8 mouse cellular contexts compared by ENCODE assay signal in the genomic region with DNA sequence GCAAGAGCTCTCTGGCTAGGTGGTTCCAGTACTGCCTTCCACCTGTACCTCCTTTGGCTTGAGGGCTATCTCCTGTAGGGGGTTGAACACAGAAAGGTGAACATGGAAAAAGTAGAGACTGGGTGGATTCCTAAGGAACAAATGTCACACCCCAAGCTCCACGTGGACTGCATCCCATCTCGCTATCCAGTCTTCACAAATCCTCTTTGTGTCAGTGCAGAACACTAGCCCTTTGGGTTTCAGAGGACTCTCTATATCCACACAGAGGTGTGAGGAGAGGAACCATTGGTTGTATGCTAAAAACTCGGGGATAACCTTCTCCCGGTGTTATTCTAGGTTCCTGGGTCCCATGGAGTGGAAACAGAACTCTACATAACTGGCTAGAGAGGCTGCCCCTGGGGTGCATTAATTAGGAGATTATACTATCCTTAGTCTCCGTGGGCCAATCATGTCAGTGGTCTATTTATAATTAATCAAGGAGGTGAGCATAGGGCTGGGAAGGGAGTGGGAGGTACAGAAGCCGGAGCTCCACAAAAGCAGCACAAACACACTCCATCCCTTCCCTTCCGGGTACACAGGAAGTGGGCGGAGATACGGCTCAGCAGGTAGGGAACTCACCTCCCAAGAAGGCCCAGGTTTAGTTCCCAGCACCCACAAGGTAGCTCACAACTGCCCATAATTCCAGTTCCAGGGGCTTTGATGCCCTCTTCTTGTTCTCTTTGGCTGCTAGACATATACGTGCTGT. TPM values are rescaled to one million over a fixed set of nuclear protein-coding genes. Genes with fewer than 3 reads are reported as not detected.
DNase-seq lines count a peak whose midpoint lies in the region; ATAC-seq and TF ChIP-seq lines count a peak whose summit lies in the region.

No protein-coding gene starts in this region.

- H3K4me3 ChIP-seq in gastrocnemius, adult 2 months = peak overlapping the region; percentile 63
- H3K4me3 ChIP-seq in thymus, adult 2 months (ENCODE audit: control insufficient read depth, insufficient read depth, low read length) = no peak overlapping the region
- H3K4me3 ChIP-seq in liver, embryonic 12.5 days = peak overlapping the region; percentile 42

- peak overlapping the region; percentile 67 for H3K9ac ChIP-seq in liver, embryonic 12.5 days

- no peak; the same call in 1 of the 2 replicates for ATAC-seq in liver, embryonic 12.5 days

- H3K27ac ChIP-seq in gastrocnemius, adult 2 months = peak overlapping the region; percentile 89
- peak overlapping the region; percentile 50 for H3K27ac ChIP-seq in thymus, adult 2 months (ENCODE audit: control insufficient read depth, insufficient read depth, low read length)
- peak overlapping the region; percentile 82 for H3K27ac ChIP-seq in liver, embryonic 12.5 days

- no peaks in the 10 kb centered on the region for H3K36me3 ChIP-seq in thymus, adult 2 months (ENCODE audit: control insufficient read depth, insufficient read depth, low read length)
- H3K36me3 ChIP-seq in liver, embryonic 12.5 days = no peaks in the 10 kb centered on the region

- WGBS in thymus, adult 2 months = 70% methylated on average over 10 of the region's 10 CpGs
- WGBS in liver, embryonic 12.5 days (ENCODE audit: insufficient replicate concordance) = 61% methylated on average over 10 of the region's 10 CpGs

- no peaks in the 10 kb centered on the region for H3K27me3 ChIP-seq in thymus, adult 2 months (ENCODE audit: control insufficient read depth, insufficient read depth, low read length)
- H3K27me3 ChIP-seq in liver, embryonic 12.5 days (replicated peaks) = no peaks in the 10 kb centered on the region

- TF ChIP-seq POLR2A in thymus, adult 2 months (IDR thresholded peaks at IDR 0.05; ENCODE audit: control insufficient read depth, extremely low read depth, insufficient read depth, low read length, poor library complexity) = no peak

- peaks cover 26% of the 10 kb centered on the region for H3K4me1 ChIP-seq in thymus, adult 2 months (replicated peaks; ENCODE audit: control insufficient read depth, insufficient read depth, low read length)
- peaks cover 48% of the 10 kb centered on the region for H3K4me1 ChIP-seq in liver, embryonic 12.5 days

- no peaks in the 10 kb centered on the region for H3K9me3 ChIP-seq in liver, embryonic 12.5 days (replicated peaks)

- no peak for DNase-seq in gastrocnemius, adult 2 months
- no peak for DNase-seq in gastrocnemius, postnatal 25 days
- no peak for DNase-seq in thymus, adult 2 months
- no peak for DNase-seq in thymus, postnatal 14 days
- DNase-seq in right cerebral cortex, postnatal 10 days (ENCODE audit: low spot score in 2 of 2) = no peak
- no peak for DNase-seq in thymus, postnatal 0 days (ENCODE audit: low spot score)
- DNase-seq in adrenal gland, postnatal 4 days (ENCODE audit: low spot score in 2 of 2) = no peak

- H3K4me2 ChIP-seq in liver, embryonic 12.5 days = peak overlapping the region; percentile 75

- intact Hi-C loops in gastrocnemius, adult 2 months (cut with DNase I) = no loop called here

- TF ChIP-seq CTCF in gastrocnemius, adult 2 months (IDR thresholded peaks at IDR 0.05) = no peak
- no peak for TF ChIP-seq CTCF in thymus, adult 2 months (IDR thresholded peaks at IDR 0.05; ENCODE audit: borderline replicate concordance, control insufficient read depth, extremely low read depth, insufficient read depth, low read length, poor library complexity)

RNA-seq across cellular contexts. Expression of gene Chd4, which starts 5.3 kb away (rescaled TPM):
- total RNA-seq in gastrocnemius, adult 2 months (2021) = 10 to 100 TPM; 68.8 to 71.2 TPM
- 10 to 100 TPM; 67.8 to 72.6 TPM for total RNA-seq in gastrocnemius, postnatal 25 days (2021)
- 127 and 211 TPM in 2 replicates for polyA plus RNA-seq in thymus, adult 2 months (2012; rRNA removed)
- polyA plus RNA-seq in liver, embryonic 12.5 days (2016; fragmentation: Nextera tagmentation; extraction: Ambion mirVana) = 38.3 and 40.5 TPM in 2 replicates
- polyA plus RNA-seq in thymus, postnatal 0 days (2015; fragmentation: Nextera tagmentation; extraction: Ambion mirVana) = 70.0 and 84.9 TPM in 2 replicates
- 100 to 1,000 TPM; 227 to 264 TPM for total RNA-seq in adrenal gland, postnatal 4 days (2021)

RNA-seq across cellular contexts. Expression of gene Lpar5, which starts 22.8 kb away (rescaled TPM):
- not detected for total RNA-seq in gastrocnemius, adult 2 months (2021)
- total RNA-seq in gastrocnemius, postnatal 25 days (2021) = not detected
- polyA plus RNA-seq in thymus, adult 2 months (2012; rRNA removed) = 35.7 and 40.0 TPM in 2 replicates
- 1.9 and 2.2 TPM in 2 replicates for polyA plus RNA-seq in liver, embryonic 12.5 days (2016; fragmentation: Nextera tagmentation; extraction: Ambion mirVana)
- polyA plus RNA-seq in thymus, postnatal 0 days (2015; fragmentation: Nextera tagmentation; extraction: Ambion mirVana) = 3.5 and 4.2 TPM in 2 replicates
- total RNA-seq in adrenal gland, postnatal 4 days (2021) = 1 to 10 TPM in 1 of 2 experiments, under 1 TPM in 1; 0.84 to 1.0 TPM

RNA-seq across cellular contexts. Expression of gene Acrbp, which starts 41.0 kb away (rescaled TPM):
- total RNA-seq in gastrocnemius, adult 2 months (2021) = 1 to 10 TPM; 2.4 to 4.5 TPM
- 1 to 10 TPM; 1.1 to 1.9 TPM for total RNA-seq in gastrocnemius, postnatal 25 days (2021)
- polyA plus RNA-seq in thymus, adult 2 months (2012; rRNA removed) = 70.8 and 89.5 TPM in 2 replicates
- polyA plus RNA-seq in liver, embryonic 12.5 days (2016; fragmentation: Nextera tagmentation; extraction: Ambion mirVana) = 2.8 and 3.7 TPM in 2 replicates
- 9.2 and 10.2 TPM in 2 replicates for polyA plus RNA-seq in thymus, postnatal 0 days (2015; fragmentation: Nextera tagmentation; extraction: Ambion mirVana)
- total RNA-seq in adrenal gland, postnatal 4 days (2021) = 1 to 10 TPM; 7.3 to 8.0 TPM

RNA-seq across cellular contexts. Expression of gene Nop2, which starts 41.2 kb away (rescaled TPM):
- 10 to 100 TPM; 17.9 to 18.1 TPM for total RNA-seq in gastrocnemius, adult 2 months (2021)
- total RNA-seq in gastrocnemius, postnatal 25 days (2021) = 10 to 100 TPM; 14.6 to 18.6 TPM
- polyA plus RNA-seq in thymus, adult 2 months (2012; rRNA removed) = 26.4 and 28.6 TPM in 2 replicates
- 83.1 and 85.3 TPM in 2 replicates for polyA plus RNA-seq in liver, embryonic 12.5 days (2016; fragmentation: Nextera tagmentation; extraction: Ambion mirVana)
- 53.9 and 60.7 TPM in 2 replicates for polyA plus RNA-seq in thymus, postnatal 0 days (2015; fragmentation: Nextera tagmentation; extraction: Ambion mirVana)
- total RNA-seq in adrenal gland, postnatal 4 days (2021) = 10 to 100 TPM; 36.5 to 36.8 TPM

RNA-seq across cellular contexts. Expression of gene Ing4, which starts 51.0 kb away (rescaled TPM):
- 10 to 100 TPM; 26.8 to 28.3 TPM for total RNA-seq in gastrocnemius, adult 2 months (2021)
- 10 to 100 TPM; 24.2 to 29.1 TPM for total RNA-seq in gastrocnemius, postnatal 25 days (2021)
- 96.8 and 99.4 TPM in 2 replicates for polyA plus RNA-seq in thymus, adult 2 months (2012; rRNA removed)
- 34.4 and 34.6 TPM in 2 replicates for polyA plus RNA-seq in liver, embryonic 12.5 days (2016; fragmentation: Nextera tagmentation; extraction: Ambion mirVana)
- 113 and 118 TPM in 2 replicates for polyA plus RNA-seq in thymus, postnatal 0 days (2015; fragmentation: Nextera tagmentation; extraction: Ambion mirVana)
- 100 to 1,000 TPM; 118 TPM for total RNA-seq in adrenal gland, postnatal 4 days (2021)
